Mouse (Mus musculus) testis, adult 2 months (tissue): ENCODE data around the gene Arhgef28.

Source experiments
- CTCF ChIP-seq: fragments of 200-500 bp; IDR thresholded peaks from 2 replicates; pipeline ENCODE4 v1.5.1; 2012; ENCODE audit warnings: low read depth, mild to moderate bottlenecking, inconsistent platforms, low read length, moderate library complexity; ENCODE audit not compliant: control insufficient read depth, insufficient read depth, insufficient replicate concordance
- POLR2A ChIP-seq: fragments of 200-500 bp; IDR thresholded peaks from 2 replicates; pipeline ENCODE4 v1.6.1; 2012; ENCODE audit warnings: low read depth, mild to moderate bottlenecking, inconsistent platforms, low read length, moderate library complexity; ENCODE audit not compliant: control insufficient read depth

- TF ChIP-seq CTCF, result no peak
- TF ChIP-seq POLR2A, result no peak
These were observed 131.4 kb downstream of the Arhgef28 start for GRCm38 (mm10) chr13:98074871-98075270.
